Mouse (Mus musculus): ENCODE results near the gene Jazf1.

GRCm38 (mm10) chr6:52858911-52859431 lies 209.5 kb downstream of the Jazf1 start:
- no peak for TF ChIP-seq POLR2A (IDR thresholded peaks at IDR 0.05; ENCODE audit: extremely low read depth, insufficient read depth, low read length)
- no peak for TF ChIP-seq CTCF (IDR thresholded peaks at IDR 0.05; ENCODE audit: low read depth, low read length)
